In genomic region chr2:131505431-131505830, GRCm38 (mm10) we compare ENCODE assay signal across 15 mouse cellular contexts. TPM values are rescaled to one million over a fixed set of nuclear protein-coding genes. Genes with fewer than 3 reads are reported as not detected.
DNase-seq lines count a peak whose midpoint lies in the region; ATAC-seq and TF ChIP-seq lines count a peak whose summit lies in the region.
"Had no signal": no experiment of that assay in that cellular context is flagged by ENCODE, and none has a peak within 500 bp of the region (broad histone marks: within the 10 kb centered on the region; RNA-seq: fewer than 3 reads in every experiment).

No protein-coding gene starts in this region.

- no peak overlapping the region for H3K9ac ChIP-seq in embryonic facial prominence, embryonic 11.5 days (replicated peaks; ENCODE audit: low read length)
- no peak overlapping the region for H3K9ac ChIP-seq in limb, embryonic 13.5 days
- H3K9ac ChIP-seq: liver, embryonic 13.5 days had no signal

- no peak for DNase-seq in layer of hippocampus, adult 2 months (ENCODE audit: low spot score in 2 of 2)
- DNase-seq in layer of hippocampus, postnatal 14 days (ENCODE audit: low spot score in 2 of 2), result no peak
- no peak for DNase-seq in embryonic facial prominence, embryonic 11.5 days (ENCODE audit: low spot score)
- DNase-seq in c-Kit-positive CD71-positive TER-119-positive erythroid progenitor cells, embryonic 14.5 days (ENCODE audit: low spot score), result no peak
- no peak for DNase-seq in cerebellum, adult 2 months
- DNase-seq in heart, postnatal 25 days (ENCODE audit: low spot score), result no peak
- DNase-seq: cerebellum, postnatal 36 days; gastrocnemius, postnatal 10 days; liver, embryonic 13.5 days; thymus, postnatal 25 days had no signal

- TF ChIP-seq CTCF in layer of hippocampus, adult 2 months (conservative IDR thresholded peaks at IDR 0.05), result no peak
- TF ChIP-seq CTCF in cerebellum, adult 2 months (IDR thresholded peaks at IDR 0.05; ENCODE audit: borderline replicate concordance, insufficient read depth, low read depth, low read length), result no peak

- no peaks in the 10 kb centered on the region for H3K27me3 ChIP-seq in embryonic facial prominence, embryonic 11.5 days (ENCODE audit: control insufficient read depth, insufficient read depth, low read length)
- no peaks in the 10 kb centered on the region for H3K27me3 ChIP-seq in limb, embryonic 13.5 days
- no peaks in the 10 kb centered on the region for H3K27me3 ChIP-seq in cerebellum, adult 2 months (ENCODE audit: control insufficient read depth, insufficient read depth, low read length)
- H3K27me3 ChIP-seq: liver, embryonic 13.5 days had no signal

- intact Hi-C loops in heart, postnatal 25 days (cut with DNase I), result no loop called here

- H3K4me3 ChIP-seq in layer of hippocampus, adult 2 months, result no peak overlapping the region
- no peak overlapping the region for H3K4me3 ChIP-seq in embryonic facial prominence, embryonic 11.5 days (ENCODE audit: low read depth, low read length)
- no peak overlapping the region for H3K4me3 ChIP-seq in limb, embryonic 13.5 days
- H3K4me3 ChIP-seq in cerebellum, adult 2 months (replicated peaks; ENCODE audit: insufficient read depth, low read depth, low read length), result no peak overlapping the region
- H3K4me3 ChIP-seq: liver, embryonic 13.5 days had no signal

- peak overlapping the region; percentile 36 for H3K27ac ChIP-seq in layer of hippocampus, adult 2 months
- H3K27ac ChIP-seq in embryonic facial prominence, embryonic 11.5 days (replicated peaks; ENCODE audit: low read depth, low read length), result 0 out of 2 replicates have a peak overlapping the region, but pooled peaks have one; percentile 80
- peak overlapping the region; percentile 94 for H3K27ac ChIP-seq in limb, embryonic 13.5 days
- H3K27ac ChIP-seq in cerebellum, adult 2 months (ENCODE audit: insufficient read depth, low read length), result no peak overlapping the region; the same call in 1 of the 2 replicates
- H3K27ac ChIP-seq: kidney, postnatal 0 days had no signal

- no peaks in the 10 kb centered on the region for H3K9me3 ChIP-seq in embryonic facial prominence, embryonic 11.5 days (replicated peaks; ENCODE audit: control insufficient read depth, low read length)
- H3K9me3 ChIP-seq in limb, embryonic 13.5 days, result no peaks in the 10 kb centered on the region
- H3K9me3 ChIP-seq: liver, embryonic 13.5 days had no signal

- no peak for TF ChIP-seq POLR2A in cerebellum, adult 2 months (IDR thresholded peaks at IDR 0.05; ENCODE audit: borderline replicate concordance, insufficient read depth, low read length)

- no peaks in the 10 kb centered on the region for H3K36me3 ChIP-seq in embryonic facial prominence, embryonic 11.5 days (replicated peaks; ENCODE audit: control insufficient read depth, insufficient read depth, low read depth, low read length)
- H3K36me3 ChIP-seq in limb, embryonic 13.5 days, result no peaks in the 10 kb centered on the region

- ATAC-seq in CD4-positive, CD25-positive, alpha-beta regulatory T cell, adult 4 months, result peak; percentile 36
- no peak for ATAC-seq in embryonic facial prominence, embryonic 11.5 days (replicated peaks; ENCODE audit: insufficient number of reproducible peaks, low FRiP score, low TSS enrichment, low read depth)
- no peak for ATAC-seq in limb, embryonic 13.5 days (ENCODE audit: low FRiP score, low read depth)
- ATAC-seq: forebrain, embryonic 16.5 days; intestine, embryonic 16.5 days had no signal

- no peak overlapping the region for H3K4me2 ChIP-seq in embryonic facial prominence, embryonic 11.5 days (ENCODE audit: low read depth, low read length)
- H3K4me2 ChIP-seq in limb, embryonic 13.5 days (replicated peaks), result 0 out of 2 replicates have a peak overlapping the region, but pooled peaks have one; percentile 1
- H3K4me2 ChIP-seq: liver, embryonic 13.5 days had no signal

- H3K4me1 ChIP-seq in embryonic facial prominence, embryonic 11.5 days (ENCODE audit: control insufficient read depth, insufficient read depth, low read length), result peaks cover 14% of the 10 kb centered on the region
- peaks cover 98% of the 10 kb centered on the region for H3K4me1 ChIP-seq in limb, embryonic 13.5 days
- H3K4me1 ChIP-seq in cerebellum, adult 2 months (ENCODE audit: control insufficient read depth, insufficient read depth, low read length), result peaks cover 33% of the 10 kb centered on the region

RNA-seq across cellular contexts. Expression of gene Smox, which starts 14.1 kb away (rescaled TPM):
- total RNA-seq in layer of hippocampus, adult 2 months (2021), result 10 to 100 TPM; 84.5 to 85.8 TPM
- total RNA-seq in layer of hippocampus, postnatal 14 days (2021), result 10 to 100 TPM; 82.6 to 94.8 TPM
- 10 to 100 TPM; 11.7 to 15.3 TPM for polyA plus RNA-seq in CD4-positive, CD25-positive, alpha-beta regulatory T cell, adult 4 months (2017; shearing (Covaris generic))
- polyA plus RNA-seq in embryonic facial prominence, embryonic 11.5 days (2014; fragmentation: Nextera tagmentation; extraction: Ambion mirVana), result 33.6 and 38.7 TPM in 2 replicates
- polyA plus RNA-seq in limb, embryonic 13.5 days (2015; fragmentation: Nextera tagmentation; extraction: Ambion mirVana), result 70.6 and 72.6 TPM in 2 replicates
- polyA plus RNA-seq in cerebellum, adult 2 months (2012; rRNA removed), result 93.0 and 93.4 TPM in 2 replicates
- 10 to 100 TPM; 27.4 to 30.6 TPM for total RNA-seq in heart, postnatal 25 days (2021)

RNA-seq across cellular contexts. Expression of gene Adra1d, which starts 56.7 kb away (rescaled TPM):
- 10 to 100 TPM; 89.5 to 98.6 TPM for total RNA-seq in layer of hippocampus, adult 2 months (2021)
- total RNA-seq in layer of hippocampus, postnatal 14 days (2021), result 10 to 100 TPM; 81.9 to 84.1 TPM
- polyA plus RNA-seq in CD4-positive, CD25-positive, alpha-beta regulatory T cell, adult 4 months (2017; shearing (Covaris generic)), result not detected
- 0.14 TPM in 1 of 2 replicates, not detected in the other for polyA plus RNA-seq in embryonic facial prominence, embryonic 11.5 days (2014; fragmentation: Nextera tagmentation; extraction: Ambion mirVana)
- 0.17 and 0.38 TPM in 2 replicates for polyA plus RNA-seq in limb, embryonic 13.5 days (2015; fragmentation: Nextera tagmentation; extraction: Ambion mirVana)
- 7.0 and 7.8 TPM in 2 replicates for polyA plus RNA-seq in cerebellum, adult 2 months (2012; rRNA removed)
- total RNA-seq in heart, postnatal 25 days (2021), result 1 to 10 TPM; 4.2 to 5.2 TPM
